Mouse (Mus musculus) cerebral cortex, adult 2 months (tissue): Measurements from ENCODE around the gene Gm29423.

Experiments
- WGBS: fragments of 180-500 bp; shearing (Covaris S2); methylation state at CpG from one replicate; pipeline ENCODE4 v1.1.7; 2018; 5-methylcytosine and 5-hydroxymethylcytosine counted together

Gene Gm29423

DNA sequence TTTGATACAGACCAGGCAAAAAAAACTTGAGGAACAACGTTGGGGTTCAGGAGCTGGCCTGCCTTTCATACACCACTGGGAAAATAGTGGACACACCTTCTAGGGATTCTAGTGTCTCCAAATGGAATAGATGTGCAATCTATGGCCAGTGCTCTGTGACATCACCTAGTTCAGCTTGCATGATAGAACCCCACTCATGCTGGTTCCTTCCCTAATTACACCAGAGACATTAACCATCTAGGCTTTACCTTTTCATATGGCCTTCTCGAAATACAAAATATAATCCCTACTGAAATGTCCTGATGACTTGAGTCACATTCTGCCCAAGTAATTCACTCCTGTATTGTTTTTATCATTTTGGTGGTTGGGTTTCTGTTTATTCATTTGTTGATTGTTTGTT, at the start of gene Gm29423, which contains the start of gene Gm29644:
Gene Gm29423 (minus strand): TSS at position 101 of the 400 bp plus-strand sequence.
Gene Gm29644 (minus strand): TSS at position 157 of the 400 bp plus-strand sequence.
- WGBS = no CpG with 5 or more reads among the region's 2 CpGs

DNA sequence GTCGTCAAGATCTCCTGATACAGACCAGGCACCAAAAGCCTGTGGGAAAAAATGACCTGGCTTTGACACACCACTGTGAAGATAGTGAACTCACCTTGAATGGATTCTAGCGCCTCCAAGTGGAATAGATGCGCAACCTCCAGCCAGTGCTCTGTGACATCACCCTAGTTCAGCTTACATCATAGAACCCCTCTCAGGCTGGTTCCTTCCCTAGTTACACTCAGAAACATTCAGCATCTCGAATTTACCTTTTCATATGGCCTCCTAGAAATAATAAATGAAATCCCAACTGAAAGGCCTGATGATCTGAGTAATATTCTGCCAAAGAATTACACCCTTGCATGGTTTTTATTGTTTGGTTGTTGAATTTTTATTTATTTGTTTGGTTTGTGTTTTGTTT, 29.5 kb downstream of the Gm29423 start, which contains the start of gene Gm21118:
Gene Gm21118 (minus strand): TSS at position 101 of the 400 bp plus-strand sequence.
- no CpG with 5 or more reads among the region's 4 CpGs for whole genome bisulfite sequencing
